Mouse (Mus musculus): ENCODE data around the gene Med16.

Gene Med16

DNA sequence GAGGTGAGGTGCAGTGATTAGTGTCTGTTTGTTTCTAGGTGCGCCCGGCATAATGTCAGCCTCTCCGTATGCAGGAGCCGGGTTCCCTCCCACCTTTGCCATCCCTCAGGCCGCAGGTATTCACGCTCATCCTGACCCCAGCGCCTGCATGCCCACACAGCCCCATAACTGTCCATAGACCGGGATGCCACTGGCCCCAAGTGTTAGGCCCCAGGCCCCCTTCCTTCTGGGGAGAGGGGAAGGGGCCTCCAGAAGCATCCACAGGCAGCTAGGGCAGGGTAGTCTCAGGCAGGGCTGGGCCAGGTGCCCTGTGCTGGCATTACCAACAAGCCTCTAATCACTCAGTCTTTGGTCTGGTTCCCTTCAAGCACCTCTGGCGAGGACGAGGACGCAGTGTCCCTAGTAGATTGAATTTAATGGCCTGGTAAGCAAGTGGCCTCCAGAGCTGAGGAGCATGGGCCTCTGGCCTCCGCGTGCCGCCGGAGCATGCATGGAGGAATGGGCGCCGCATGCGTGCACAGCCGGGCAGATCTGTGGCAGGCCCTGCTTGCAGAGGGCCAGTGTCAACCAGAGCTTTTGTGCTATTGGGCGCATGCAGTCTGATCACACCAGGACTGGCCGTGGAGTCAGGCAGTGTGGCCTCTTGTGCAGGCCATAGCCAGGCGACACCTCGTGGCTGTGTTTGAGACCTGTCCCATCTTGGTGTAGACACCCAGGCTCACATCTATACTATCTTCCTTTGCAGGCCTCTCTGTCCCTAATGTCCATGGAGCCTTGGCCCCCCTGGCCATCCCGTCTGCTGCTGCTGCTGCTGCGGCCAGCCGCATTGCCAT, 48.4 kb downstream of the Med16 start:
- no peak for DNase-seq (ENCODE audit: low spot score)

DNA sequence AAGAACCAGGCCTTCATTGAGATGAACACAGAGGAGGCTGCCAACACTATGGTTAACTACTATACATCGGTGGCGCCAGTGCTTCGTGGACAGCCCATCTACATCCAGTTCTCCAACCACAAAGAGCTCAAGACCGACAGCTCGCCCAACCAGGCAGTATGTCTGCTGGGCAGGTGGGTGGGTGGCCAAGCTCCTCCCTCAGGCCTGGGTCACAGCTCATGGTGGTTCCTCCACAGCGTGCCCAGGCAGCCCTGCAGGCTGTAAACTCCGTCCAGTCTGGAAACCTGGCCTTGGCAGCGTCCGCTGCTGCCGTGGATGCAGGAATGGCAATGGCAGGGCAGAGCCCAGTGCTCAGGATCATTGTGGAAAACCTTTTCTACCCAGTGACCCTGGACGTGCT, 49.6 kb downstream of the Med16 start:
- DNase-seq (ENCODE audit: low spot score): no peak

DNA sequence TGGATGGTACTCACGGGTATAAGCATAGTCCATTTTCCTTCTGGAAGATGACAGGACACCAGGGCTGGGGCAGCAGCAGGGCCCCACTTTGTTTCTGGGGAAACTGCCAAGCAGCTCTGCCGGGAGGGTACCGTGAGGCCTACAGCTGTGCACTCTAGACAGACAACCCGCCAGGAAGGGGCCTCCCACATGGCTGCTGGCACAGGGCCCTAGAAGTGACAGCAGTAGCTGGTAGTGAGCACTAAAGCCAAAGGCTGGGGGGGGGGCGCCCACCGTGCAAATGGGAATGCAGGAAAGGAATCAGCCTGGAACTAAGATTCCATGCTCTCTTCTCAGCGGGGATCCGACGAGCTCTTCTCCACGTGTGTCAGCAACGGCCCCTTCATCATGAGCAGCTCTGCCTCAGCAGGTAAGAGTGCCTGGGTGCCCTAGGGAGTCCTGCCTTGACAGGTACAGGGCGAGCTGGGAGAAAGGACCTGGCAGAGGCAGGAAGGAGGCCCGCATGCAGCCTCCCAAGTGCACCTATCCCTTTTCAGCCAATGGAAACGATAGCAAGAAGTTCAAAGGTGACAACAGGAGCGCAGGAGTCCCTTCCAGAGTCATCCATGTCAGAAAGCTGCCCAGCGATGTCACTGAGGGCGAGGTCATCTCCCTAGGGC, 50.2 kb downstream of the Med16 start:
- no peak for DNase-seq (ENCODE audit: low spot score)

DNA sequence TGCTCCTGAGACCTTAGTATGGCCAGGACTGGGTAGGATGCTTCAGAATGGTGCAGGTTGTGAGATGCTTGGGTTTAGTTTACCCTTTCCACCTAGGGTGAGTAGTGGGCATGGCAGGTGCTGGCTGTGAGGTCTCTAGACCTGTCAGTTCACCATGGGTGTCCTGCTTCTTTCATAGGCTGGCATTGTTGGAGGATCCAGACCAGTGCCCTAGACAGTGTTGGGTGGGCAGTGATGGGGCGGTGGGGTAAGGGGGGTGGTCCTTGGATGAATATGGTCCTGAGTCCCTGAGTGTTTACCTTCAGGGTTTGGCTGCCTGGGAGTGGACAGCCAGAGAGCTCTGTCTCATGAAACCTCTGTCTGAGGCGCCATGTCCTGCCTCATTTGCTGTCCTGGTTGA, 50.8 kb downstream of the Med16 start:
- DNase-seq (ENCODE audit: low spot score): no peak

GRCm38 (mm10) chr10:79857452-79857811, 51.3 kb downstream of the Med16 start:
- DNase-seq (ENCODE audit: low spot score): no peak

- DNase-seq (ENCODE audit: low spot score): no peak
These were observed 51.8 kb downstream of the Med16 start for GRCm38 (mm10) chr10:79856704-79857451.

GRCm38 (mm10) chr10:79856280-79856679, 52.4 kb downstream of the Med16 start:
- DNase-seq (ENCODE audit: low spot score): no peak

- no peak for DNase-seq (ENCODE audit: low spot score)
These were observed 53.1 kb downstream of the Med16 start for GRCm38 (mm10) chr10:79855558-79856184.

- DNase-seq (ENCODE audit: low spot score): no peak
These were observed 53.8 kb downstream of the Med16 start for GRCm38 (mm10) chr10:79854801-79855541.

DNA sequence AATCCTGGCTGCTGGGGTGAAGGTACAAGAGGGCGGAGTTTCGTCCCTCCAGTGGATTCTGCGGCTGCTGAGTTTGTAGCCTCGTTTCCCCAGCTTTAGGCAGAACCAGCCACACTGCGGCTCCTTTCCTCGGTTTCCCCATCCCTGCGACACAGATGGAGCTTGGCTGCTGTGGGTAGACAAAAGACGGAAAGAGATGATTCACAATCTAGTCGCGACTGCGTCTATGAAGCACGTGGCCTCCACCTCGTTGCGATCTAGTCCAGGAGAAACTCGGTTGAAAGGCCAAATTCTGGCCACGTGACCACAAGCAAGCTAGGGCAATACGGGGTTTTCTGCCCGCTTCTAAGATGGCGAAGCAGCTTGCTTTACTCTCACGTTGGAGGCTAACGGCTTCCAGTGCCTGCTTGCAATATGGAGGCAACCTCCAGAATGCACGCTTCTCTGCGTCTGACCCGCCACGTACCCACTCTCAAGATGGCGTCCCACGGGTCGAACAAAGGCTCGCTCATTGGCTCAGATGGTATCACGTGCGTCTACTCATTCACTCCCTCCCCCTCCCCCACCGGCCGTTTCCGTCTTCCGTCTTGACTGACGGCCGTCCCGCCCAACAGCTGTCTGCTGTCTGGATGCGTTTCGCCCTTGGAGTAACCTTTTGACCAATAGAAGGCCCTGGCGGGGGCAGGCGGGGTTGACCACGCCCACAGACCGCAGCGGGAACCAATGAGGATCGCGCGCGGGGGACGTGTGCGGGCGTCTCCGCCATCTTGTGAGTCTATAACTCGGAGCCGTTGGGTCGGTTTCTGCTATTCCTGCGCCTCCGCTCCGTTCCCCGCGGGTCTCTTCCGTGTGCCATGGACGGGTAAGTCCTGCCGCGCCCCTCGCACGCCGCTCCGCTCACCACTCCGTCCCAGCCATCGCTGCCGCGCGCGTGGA, 54.6 kb downstream of the Med16 start, which contains the start of gene Ptbp1:
Gene Ptbp1, plus strand, starts transcription at position 568 of the 936 bp plus-strand sequence.
- DNase-seq (ENCODE audit: low spot score): peak; percentile 96

DNA sequence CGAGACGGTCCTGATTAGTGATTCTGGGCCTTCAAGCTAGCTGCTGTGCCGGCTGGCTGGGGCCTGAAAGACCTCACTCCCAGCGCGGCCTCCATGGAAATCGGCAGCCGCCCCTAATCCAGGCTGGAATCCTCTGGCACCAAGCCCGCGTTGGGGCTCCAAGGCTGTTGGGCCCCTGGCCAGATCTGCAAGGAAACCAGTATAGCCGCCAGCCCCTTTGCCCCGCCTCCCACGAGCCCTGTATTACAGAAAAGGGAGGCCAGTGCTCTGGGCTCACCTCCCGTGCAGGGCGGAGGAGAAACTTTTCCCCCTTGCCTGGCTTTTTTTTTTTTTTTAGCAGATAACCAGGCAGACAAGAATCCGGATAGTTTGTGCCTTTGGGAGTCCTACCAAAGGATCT, 55.3 kb downstream of the Med16 start:
- DNase-seq (ENCODE audit: low spot score): peak; percentile 99

DNA sequence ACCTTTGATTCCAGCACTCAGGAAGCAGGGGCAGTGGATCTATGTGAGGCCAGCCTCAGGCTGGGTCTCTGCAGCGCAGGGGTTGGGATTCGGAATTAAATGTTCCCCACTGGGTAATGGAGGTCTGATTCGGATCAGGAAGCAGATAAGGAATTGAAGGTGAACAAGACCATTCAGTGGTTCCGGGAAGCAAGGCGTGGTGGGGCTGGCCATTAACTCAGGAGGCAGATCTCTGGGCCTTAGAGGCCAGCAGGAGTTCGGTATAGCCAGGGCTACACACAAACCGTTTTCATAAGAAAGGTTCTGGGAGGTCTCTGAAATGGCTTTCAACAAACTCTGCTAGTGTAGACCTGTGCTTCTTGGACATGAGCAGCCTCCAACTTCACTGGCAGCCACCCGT, 55.9 kb downstream of the Med16 start:
- no peak for DNase-seq (ENCODE audit: low spot score)

- no peak for DNase-seq (ENCODE audit: low spot score)
These were observed 56.5 kb downstream of the Med16 start for GRCm38 (mm10) chr10:79852107-79852789.

DNA sequence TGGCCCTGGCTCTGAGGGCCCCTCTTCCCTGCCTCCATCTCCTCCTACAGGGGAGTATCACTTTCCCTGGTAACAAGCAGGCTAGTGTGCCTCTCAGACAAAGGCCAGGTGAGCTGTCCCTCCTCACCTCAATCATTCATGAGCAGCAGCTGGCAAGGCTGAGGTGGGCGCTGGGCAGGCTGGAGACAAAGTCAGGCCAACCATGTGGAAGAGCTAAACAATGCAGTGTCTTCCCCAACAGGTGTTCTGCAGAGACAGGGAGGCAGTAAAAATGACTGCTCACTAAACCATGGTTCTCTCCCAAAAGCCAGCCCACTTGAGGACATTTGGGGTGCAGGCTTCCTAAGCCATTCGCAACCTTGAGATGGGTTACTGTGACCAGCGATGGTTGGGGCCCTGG, 57.1 kb downstream of the Med16 start:
- no peak for DNase-seq (ENCODE audit: low spot score)

GRCm38 (mm10) chr10:79849941-79850628, 58.6 kb downstream of the Med16 start:
- DNase-seq (ENCODE audit: low spot score): no peak

GRCm38 (mm10) chr10:79846553-79846952, 62.2 kb downstream of the Med16 start:
- DNase-seq (ENCODE audit: low spot score): no peak

Measured in ovary, postnatal 10 days (tissue).